Mouse (Mus musculus) liver, postnatal 0 days (tissue): ENCODE measurements around the gene Dnajb7.

ENCODE experiments used
- CTCF ChIP-seq: sonication (generic); IDR thresholded peaks from 2 replicates; pipeline ENCODE4 v1.5.1; 2016; ENCODE audit warnings: antibody characterized with exemption, low read depth
- EP300 ChIP-seq: IDR thresholded peaks from 2 replicates; pipeline ENCODE4 v1.6.1; 2016; ENCODE audit warnings: antibody characterized with exemption, low read depth, mild to moderate bottlenecking

GRCm38 (mm10) chr15:81356946-81357345 is 51.2 kb downstream of the Dnajb7 start:
- TF ChIP-seq CTCF (no peak), EP300 (no peak)
